Mouse (Mus musculus) olfactory bulb, adult 2 months (tissue): ENCODE results near the gene Fbxl4.

ENCODE experiments used
- CTCF ChIP-seq: fragments of 200-500 bp; IDR thresholded peaks from 2 replicates; pipeline ENCODE4 v1.5.1; 2012; ENCODE audit warnings: low read depth, mild to moderate bottlenecking, low read length, moderate library complexity; ENCODE audit not compliant: insufficient read depth
- POLR2A ChIP-seq: fragments of 200-500 bp; IDR thresholded peaks from 2 replicates; pipeline ENCODE4 v1.6.1; 2012; ENCODE audit warnings: mild to moderate bottlenecking, low read depth, low read length, moderate library complexity; ENCODE audit not compliant: insufficient read depth

- TF ChIP-seq POLR2A (no peak), CTCF (no peak)
These were observed 124.8 kb downstream of the Fbxl4 start for GRCm38 (mm10) chr4:22482118-22482517.
